Mouse (Mus musculus): ENCODE measurements around the gene Trip10.

Gene Trip10

DNA sequence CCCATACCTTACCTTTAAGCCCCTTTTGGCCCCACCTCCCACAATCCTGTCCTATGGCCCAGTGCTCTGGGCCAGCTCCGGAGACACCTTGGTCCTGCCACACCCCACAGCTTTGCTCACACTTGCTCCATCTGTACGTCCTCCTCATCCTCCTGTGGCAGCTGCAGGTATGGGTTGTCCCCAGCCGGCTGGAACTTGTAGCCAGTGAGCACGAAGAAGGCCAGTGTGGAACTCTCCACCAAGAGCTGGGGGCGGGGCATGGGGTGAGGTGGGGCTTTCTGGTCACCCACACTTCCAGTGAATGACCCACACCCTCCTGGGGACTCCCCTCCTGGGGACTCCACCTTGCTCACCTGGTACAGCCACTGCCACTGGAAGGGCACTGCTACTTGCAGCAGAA lies 13.5 kb upstream of the Trip10 start:
- DNase-seq (ENCODE audit: low spot score) = no peak

DNA sequence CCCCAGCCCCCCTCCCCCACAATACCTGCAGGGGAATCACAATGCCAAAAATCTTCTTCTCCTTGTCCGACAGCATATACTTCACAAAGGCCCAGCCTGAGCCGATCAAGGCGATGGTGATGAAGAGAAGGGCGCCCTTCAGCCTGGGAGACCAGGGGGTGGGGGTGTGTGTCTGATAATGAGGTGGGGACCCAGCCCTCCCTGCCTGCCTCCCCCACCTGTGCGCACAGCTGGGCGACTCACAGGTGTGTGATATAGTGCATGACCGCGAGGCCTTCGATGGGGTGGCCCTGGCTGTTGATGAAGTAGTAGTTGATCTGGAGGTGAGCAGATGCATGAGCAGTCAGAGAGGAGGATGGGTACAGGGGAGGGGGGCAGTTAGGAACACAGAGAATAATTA lies 12.1 kb upstream of the Trip10 start:
- DNase-seq (ENCODE audit: low spot score) = no peak

DNA sequence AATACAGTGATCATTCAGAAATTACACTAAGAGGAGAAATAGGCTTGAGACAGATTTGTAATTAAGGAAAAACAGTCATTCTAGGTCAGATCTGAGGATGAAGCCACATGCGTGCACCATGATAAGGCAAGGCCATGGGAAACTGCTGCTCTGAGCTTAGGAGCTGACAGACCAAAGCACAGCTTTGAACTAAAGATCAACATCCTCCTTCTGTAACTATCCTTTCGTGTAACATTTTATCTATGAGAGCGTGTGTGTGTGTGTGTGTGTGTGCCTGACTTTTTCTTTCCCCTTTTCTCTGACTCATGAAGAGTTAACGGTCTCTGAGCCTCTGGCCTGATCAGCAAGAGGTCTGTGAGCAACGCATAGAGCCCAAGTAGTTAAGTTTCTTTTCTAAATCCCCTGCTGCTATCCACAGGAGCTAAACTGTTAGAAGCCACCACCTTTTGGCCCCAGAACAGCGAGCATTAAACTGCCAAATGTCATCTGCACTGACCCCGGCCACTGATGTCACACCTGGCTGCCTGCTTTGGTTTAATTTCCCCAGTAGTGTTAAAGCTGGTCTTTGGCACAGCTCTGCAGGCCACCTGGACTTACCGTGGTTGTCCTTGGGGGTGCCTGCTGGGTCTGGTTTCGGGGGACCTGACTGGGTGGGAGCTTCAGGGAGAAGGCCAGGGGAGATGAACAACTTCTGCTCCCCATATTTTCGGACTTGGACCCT lies 5.4 kb upstream of the Trip10 start:
- no peak for DNase-seq (ENCODE audit: low spot score)

DNA sequence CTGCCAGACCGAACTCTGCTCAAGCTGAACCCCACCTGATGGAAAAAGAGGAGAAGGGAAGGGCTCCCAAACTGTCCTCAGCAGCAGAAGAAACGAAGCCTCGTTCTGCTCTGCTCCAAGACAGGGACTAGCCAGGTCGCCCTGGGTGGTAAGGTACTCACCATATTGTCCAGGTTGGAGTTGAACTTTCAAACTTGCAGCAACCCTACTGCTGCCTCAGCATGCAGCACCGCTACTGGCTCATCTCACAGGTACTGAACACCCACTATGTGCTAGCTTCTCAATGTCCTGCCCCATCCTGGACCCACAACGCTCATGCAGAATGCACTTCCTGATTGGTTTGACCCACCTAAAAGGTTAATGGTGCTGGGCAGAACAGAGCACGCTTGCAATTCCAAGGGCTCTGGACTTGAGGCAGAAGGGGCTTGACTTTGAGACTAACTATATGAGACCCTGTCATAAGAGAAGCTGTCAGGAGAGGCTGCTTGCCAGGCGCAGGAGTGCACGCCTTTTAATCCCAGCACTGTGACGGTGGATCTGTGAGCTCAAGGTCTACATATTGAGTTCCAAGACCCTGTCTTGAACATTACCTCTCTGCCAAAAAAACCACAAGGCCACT lies 3.8 kb upstream of the Trip10 start:
- DNase-seq (ENCODE audit: low spot score) = no peak

DNA sequence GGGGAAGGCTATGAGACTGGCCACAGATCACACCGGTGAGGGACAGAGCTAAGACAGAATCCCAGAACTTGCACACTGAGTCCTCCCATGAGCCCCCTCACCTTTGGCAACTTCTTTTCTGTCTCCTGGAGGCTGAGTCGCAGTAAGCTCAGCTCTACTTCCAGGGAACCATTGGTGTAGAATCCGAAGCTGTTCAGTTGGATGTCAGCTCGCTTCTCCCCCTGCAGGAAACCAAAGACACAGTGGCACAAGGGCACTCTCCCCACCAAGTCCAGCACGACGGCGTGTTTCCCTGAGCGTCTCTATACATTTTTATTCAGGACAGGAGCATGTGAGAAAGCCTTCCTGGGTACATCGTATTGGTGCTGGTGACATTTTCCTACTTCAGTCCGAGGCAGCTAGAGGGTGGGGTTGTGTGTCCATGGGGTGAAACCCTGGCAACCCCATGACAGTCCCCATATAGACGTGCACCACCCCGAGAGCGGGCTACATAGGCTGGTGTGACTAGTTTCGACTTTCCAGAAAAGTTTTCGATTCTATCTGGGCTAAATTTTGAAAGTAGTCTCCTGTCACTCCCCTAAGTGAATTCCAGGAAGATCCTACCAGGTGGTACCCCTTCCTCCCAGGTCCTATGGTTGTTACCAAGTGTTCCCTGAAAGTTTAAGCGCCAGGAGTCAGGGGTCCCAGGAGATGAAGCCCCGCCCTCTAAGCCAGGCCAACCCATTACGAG lies 2.4 kb upstream of the Trip10 start:
- no peak for DNase-seq (ENCODE audit: low spot score)

DNA sequence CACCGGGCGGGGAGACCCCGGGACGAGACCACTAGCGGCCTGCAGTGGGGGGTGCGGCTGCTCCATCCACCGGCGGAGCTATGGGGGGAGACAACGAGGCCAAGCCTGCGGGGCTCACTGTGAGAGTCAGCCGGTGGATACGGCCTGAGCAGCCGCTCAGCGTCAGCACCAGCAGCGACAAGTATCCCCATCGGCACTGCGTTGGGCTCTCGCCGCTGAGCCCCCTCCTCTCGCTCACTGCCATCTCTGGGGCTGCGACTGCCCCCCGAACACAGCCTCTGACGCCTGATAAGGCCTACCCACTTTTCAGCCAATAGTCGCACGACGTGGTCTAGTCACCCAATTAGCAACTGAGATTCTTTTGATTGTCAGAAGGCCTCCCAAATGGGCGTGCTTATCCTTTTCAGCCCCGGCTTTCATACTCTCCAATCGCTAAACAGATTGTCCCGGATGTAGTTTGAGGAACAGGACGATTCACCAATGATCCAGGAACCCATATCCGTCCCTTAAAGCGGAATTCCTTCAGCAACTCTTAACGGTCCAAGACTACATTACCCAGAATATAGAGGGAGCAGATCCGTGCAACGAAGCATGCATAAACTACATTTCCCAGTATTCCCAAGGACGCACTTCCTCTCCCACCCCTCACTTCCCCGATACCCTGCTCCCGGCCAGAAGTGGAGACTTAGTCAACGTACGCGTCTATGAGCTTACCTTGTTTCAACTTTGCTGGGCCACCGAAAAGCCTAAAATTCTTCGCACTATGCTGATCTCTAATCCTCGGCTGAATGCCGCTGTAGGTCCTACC lies 1.7 kb upstream of the Trip10 start:
- peak; percentile 84 for DNase-seq (ENCODE audit: low spot score)

DNA sequence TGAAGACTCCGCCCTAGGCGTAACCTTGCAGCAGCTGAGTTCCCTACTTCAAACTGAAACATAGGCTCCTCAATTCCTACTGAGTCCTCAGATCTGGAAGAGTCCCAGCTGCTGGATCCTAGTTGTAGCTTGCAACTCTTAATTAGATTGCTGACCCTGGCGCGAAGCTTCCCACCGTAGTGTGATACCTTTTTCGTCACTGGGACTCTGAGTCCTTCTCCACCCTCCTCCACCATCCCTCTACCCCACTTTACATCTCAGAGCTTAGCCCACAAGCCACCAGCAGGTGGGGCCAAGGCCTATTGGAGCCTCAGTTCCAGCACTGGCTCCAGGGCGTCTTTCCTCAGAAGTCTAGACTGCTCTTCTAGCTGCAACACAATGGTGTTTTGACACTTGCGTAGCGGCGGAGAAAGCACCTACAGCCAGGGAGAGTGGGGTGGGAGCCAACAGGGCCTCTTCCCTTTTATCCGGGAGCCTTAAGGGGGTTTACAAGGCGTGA lies 1.0 kb upstream of the Trip10 start, which contains the start of gene Gpr108:
Gpr108 (minus strand) TSS at position 246 of the 499 bp plus-strand sequence.
- DNase-seq (ENCODE audit: low spot score) = peak; percentile 84

DNA sequence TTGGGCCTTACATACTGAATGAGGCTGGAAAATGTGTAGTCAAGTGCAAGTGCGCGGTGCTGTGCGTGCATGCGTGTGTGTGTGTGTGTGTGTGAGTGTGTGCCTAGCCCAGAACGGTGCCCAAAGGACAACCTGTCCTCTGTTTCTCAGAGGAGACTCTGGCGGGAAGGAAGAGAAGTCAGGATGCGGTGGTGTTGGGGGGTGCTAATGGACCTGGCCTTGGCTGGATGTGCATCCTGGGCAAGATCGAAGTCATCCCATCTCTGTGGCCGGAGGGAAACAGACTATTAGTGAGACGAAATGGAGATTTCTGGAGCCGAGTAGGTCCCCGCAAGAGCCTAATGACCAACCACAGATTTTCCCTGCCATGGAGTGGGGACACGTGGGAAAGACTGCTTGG lies 484 bp upstream of the Trip10 start:
- peak; percentile 18 for DNase-seq (ENCODE audit: low spot score)

DNA sequence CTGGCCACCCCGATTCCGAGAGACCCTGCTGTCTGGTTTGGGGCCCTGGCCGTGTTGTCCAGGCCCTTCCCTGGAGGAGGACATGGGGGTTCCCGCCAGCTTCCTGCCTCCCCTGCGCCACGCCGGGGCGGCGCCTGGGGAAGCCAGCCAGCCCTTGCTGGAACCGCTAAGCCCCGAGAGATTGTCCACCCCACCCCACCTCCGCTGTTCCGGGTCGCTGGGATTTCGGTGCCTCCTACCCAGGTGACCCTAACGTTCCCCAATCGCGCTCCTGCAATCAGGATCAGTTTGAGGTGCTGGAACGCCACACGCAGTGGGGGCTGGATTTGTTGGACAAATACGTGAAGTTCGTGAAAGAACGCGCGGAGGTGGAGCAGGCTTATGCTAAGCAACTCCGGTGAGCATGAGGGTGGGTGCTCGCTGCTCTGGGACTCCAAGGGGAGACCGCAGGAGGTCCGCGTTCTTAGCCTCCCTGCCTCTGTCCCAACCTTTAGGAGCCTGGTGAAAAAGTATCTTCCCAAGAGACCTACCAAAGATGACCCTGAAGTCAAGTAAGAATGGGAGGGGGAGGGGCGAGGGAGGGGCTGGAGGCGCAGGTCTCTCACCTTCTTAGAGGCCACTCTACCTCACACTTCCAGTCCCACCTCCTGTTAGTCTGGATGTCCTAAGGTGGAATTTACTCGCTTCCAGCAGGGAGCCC lies 1.4 kb downstream of the Trip10 start:
- peak; percentile 65 for DNase-seq (ENCODE audit: low spot score)

DNA sequence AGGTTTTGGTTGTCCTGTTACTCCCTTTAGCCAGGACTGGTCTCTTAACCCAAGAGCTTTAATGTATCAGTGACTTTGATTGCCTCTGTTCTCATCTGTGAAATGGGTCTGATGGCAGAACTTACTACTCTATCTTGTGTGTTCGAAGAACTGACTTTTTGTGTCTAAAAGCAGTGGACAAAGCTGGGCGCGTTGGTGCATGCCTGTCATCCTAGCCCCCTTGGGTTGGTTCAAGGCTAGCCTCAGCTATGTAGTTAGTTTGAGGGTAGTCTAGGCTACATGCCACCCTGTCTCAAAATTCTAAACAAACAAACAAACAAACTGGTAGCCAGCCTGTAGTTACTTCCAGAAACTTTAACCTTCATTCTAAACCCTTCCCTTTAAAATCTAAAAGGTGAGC lies 2.2 kb downstream of the Trip10 start:
- DNase-seq (ENCODE audit: low spot score) = peak; percentile 2

DNA sequence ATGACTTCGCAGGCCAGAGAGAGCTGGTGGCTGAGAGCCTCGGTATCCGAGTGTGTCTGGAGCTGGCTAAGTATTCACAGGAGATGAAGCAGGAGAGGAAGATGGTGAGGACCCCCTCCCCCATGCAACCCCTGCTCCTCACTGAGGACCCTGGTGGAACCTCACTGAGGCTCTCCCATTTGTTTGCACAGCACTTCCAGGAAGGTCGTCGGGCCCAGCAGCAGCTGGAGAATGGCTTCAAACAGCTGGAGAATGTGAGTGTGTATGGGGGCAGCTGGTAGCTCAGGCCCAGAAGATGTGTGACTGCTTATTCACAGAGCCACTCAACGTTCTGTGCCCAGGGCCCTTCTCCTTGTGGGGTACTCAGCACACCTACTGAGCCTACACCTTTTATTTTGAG lies 4.1 kb downstream of the Trip10 start:
- peak; percentile 1 for DNase-seq (ENCODE audit: low spot score)

DNA sequence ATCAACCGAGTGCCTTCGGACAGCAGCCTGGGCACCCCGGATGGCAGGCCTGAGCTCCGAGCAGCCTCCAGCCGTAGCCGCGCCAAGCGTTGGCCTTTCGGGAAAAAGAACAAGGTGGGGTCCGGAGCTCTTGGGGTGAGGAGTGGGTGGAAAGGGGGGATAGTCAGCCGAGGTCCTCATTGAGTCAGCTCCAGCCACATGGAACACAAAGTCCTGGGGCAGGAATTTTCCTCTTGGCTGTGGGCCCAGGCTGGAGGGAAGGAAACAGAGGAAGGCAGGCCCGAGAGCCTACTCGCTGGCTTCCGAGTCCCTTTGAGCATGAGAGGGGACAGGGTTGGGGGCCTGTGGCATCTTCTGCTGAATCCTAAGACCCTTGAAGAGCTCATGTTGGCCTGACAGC lies 6.1 kb downstream of the Trip10 start:
- peak; percentile 19 for DNase-seq (ENCODE audit: low spot score)

DNA sequence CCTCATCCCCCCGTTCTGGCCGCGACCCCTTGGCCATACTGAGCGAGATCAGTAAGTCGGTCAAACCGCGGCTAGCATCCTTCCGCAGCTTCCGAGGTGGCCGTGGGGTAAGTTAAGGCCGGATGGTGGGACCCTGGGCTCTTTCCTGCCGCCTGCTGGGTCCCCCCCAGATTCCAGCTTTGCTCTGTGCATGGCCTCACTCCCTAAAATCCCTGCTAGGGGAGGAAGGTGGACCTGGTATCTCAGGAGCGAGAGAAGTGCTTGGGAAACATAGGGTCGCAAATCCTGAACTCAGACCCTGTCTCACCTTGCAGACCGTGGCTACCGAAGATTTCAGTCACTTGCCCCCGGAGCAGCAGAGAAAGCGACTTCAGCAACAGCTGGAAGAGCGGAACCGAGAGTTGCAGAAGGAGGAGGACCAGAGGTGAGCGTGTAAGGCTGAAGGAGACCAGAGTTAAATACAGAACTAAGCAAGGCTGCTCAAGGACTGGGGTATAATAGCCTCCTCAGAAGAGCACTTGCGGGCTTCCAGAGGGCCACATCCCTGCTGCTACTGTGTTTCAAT lies 7.7 kb downstream of the Trip10 start:
- peak; percentile 2 for DNase-seq (ENCODE audit: low spot score)

DNA sequence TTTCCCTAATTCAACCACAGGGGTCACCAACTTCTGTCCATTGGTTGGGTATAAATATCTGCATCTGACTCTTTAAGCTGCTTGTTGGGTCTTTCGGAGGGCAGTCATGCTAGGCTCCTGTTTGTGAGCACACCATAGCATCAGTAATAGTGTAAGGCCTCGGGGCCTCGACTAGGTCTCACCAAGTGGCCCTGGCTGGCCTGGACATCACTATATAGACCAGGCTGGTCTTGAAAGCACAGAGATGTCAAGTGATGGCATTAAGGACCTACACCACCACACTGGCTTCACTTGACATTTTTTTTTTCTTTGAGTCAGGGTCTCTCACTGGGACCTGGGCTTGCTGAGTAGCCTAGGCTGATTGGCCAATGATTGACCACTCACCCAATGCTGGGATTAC lies 8.9 kb downstream of the Trip10 start:
- DNase-seq (ENCODE audit: low spot score) = no peak

DNA sequence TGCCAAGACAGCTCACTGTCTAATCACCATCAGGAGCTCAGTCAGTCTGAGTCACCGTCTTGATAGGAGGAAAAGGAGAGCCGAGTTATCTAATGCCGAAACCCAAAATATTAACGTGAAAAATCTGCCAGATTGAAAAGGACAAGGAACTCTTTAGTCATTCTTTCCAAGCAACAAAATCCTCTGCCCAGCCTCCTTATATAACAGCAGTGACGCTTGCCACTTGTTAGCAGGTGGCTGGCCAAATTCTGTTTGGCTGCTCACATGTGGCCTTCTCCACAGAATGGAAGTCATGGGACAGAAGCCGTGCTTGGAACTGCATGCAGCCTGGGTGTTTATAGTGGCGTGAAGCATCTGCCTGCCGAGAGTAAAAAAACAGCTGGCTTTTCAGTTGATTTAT lies 10.5 kb downstream of the Trip10 start:
- DNase-seq (ENCODE audit: low spot score) = no peak

DNA sequence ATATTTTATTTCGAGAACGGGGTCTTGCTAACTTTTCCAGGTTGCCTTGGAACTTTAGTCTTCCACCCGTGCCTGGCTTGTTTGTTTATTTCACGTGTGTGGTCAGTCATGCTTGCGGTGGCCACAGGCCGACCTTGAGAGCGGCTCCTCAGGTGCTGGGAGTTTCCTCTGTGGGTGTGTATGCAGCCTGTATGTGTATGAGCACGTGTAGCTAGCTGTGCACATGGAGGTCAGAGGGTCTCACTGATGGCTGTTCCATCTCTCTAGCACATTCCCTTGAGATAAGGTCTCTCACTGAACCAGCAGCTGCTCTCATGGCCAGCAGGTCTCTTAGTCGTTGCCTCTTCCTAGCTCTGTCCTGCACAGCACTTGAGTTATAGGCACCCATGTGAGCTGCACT lies 11.1 kb downstream of the Trip10 start:
- no peak for DNase-seq (ENCODE audit: low spot score)

DNA sequence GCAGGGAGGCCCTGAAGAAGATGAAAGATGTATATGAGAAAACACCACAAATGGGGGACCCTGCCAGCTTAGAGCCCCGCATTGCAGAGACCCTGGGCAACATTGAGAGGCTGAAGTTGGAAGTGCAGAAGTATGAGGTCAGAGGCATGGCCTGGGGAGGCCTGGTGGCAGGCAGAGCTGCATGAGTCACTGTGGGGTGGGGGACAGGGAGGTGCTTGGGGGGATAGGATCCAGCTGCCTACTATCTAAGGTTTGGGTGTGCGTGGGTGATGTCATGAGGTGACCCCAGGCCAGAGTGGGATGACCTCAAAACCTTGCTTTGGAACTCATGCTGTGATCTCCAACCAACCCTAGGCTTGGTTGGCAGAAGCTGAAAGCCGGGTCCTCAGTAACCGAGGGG lies 12.0 kb downstream of the Trip10 start:
- DNase-seq (ENCODE audit: low spot score) = no peak

DNA sequence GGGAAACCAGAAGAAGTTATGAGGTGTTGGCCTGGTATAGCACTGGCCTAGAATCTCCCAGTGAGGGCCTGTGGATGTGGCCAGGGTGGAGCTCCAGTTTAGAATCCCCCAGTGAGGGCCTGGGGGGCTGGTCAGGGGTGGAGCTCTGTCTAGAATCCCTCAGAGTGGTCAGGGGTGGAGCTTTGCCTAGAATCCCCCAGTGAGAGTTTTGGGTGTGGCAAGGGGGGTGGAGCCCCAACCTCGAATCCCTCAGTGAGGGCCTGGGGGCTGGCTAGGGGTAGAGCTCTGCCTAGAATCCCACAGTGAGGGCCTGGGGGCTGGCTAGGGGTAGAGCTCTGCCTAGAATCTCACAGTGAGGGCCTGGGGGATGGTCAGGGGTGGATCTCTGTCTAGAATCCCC lies 12.5 kb downstream of the Trip10 start:
- DNase-seq (ENCODE audit: low spot score) = no peak

DNA sequence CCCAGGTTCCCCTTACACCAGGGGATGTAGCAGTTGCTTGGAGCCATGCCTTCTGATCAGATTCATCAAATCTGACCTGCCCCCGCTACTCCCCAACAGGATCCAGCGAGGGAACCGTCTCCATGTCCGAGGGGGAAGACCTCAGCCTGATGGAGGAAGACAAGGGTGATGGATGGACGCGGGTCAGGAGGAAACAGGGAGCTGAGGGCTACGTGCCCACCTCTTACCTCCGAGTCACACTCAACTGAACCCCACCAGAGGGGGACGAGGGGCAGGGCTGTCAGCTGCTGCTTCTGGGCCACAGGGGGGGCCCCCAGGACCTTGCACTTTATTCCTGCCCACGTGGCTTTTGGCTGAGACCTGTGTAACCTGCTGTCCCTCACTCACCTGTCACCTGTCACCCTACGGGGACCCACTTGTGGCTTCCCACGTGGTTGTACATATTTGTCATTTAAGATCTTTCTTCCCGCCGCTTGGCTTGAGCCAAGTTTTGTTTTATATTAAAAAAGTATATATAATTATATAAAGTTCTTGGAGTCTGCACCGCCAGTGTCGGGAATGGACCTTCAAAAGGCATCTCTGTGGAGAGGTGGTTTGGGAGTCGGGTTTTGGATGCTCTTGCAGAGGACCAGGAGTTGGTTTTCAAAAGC lies 13.8 kb downstream of the Trip10 start:
- no peak for DNase-seq (ENCODE audit: low spot score)

DNA sequence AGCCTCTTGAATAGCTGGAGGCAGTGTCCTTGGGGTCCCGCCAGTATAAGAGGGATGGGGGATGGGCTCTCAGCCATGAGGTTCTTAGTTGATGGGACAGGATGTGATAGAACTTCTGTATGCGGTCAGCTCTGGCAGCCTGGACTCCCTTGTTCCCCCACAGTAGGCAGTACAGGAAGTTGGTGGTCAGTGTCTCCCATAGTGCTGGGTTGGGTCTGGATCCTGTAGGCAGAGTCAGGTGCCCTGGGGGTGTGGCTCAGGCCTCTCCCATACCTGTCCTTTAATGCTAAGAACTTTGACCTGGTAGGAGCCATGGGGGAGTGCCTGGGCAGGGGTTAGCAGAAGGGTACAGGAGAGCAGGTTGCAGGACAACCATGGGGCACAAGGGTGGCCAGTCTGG lies 14.9 kb downstream of the Trip10 start:
- DNase-seq (ENCODE audit: low spot score) = no peak
